Mouse (Mus musculus): ENCODE measurements around the gene Krt35. TPM values are rescaled to one million over a fixed set of nuclear protein-coding genes. Genes with fewer than 3 reads are reported as not detected.

The Krt35 gene
- polyA plus RNA-seq, 1 experiment from 2014 or later = not detected

GRCm38 (mm10) chr11:100112935-100113741 lies 17.1 kb upstream of the Krt35 start:
- H3K4me2 ChIP-seq = no peak overlapping the region
- no peaks in the 10 kb centered on the region for H3K36me3 ChIP-seq
- H3K4me3 ChIP-seq = no peak overlapping the region
- H3K9me3 ChIP-seq (replicated peaks) = no peaks in the 10 kb centered on the region
- 67% methylated on average over 11 of the region's 11 CpGs for WGBS
- no peak overlapping the region for H3K27ac ChIP-seq
- no peaks in the 10 kb centered on the region for H3K4me1 ChIP-seq (replicated peaks)
- no peak overlapping the region for H3K9ac ChIP-seq
- ATAC-seq (replicated peaks; ENCODE audit: insufficient number of reproducible peaks, insufficient read depth, low FRiP score, low read depth) = no peak
- no peaks in the 10 kb centered on the region for H3K27me3 ChIP-seq

GRCm38 (mm10) chr11:100105576-100106122 lies 9.6 kb upstream of the Krt35 start, which contains the start of gene Krt36:
TSS of gene Krt36 (minus strand) at chr11:100105626.
- H3K4me3 ChIP-seq = no peak within 1 kb of the TSS
- no peaks in the 10 kb centered on the region for H3K9me3 ChIP-seq (replicated peaks)
- no peak for ATAC-seq (replicated peaks; ENCODE audit: insufficient number of reproducible peaks, insufficient read depth, low FRiP score, low read depth)
- WGBS = 82% methylated on average over 6 of the region's 6 CpGs
- H3K36me3 ChIP-seq = no peaks in the 10 kb centered on the region
- no peak within 1 kb of the TSS for H3K9ac ChIP-seq
- H3K27me3 ChIP-seq = no peaks in the 10 kb centered on the region
- H3K4me1 ChIP-seq (replicated peaks) = no peaks in the 10 kb centered on the region
- H3K27ac ChIP-seq = no peak within 1 kb of the TSS
- no peak within 1 kb of the TSS for H3K4me2 ChIP-seq

GRCm38 (mm10) chr11:100102693-100103429 lies 6.8 kb upstream of the Krt35 start:
- Histone ChIP-seq H3K9ac (no peak overlapping the region), H3K36me3 (no peaks in the 10 kb centered on the region), H3K4me3 (no peak overlapping the region), H3K4me1 (replicated peaks) (no peaks in the 10 kb centered on the region), H3K27me3 (no peaks in the 10 kb centered on the region), H3K4me2 (no peak overlapping the region), H3K9me3 (replicated peaks) (no peaks in the 10 kb centered on the region), H3K27ac (no peak overlapping the region)
- WGBS = 49% methylated on average over 15 of the region's 15 CpGs
- ATAC-seq (replicated peaks; ENCODE audit: insufficient number of reproducible peaks, insufficient read depth, low FRiP score, low read depth) = no peak

GRCm38 (mm10) chr11:100100391-100100790 lies 4.3 kb upstream of the Krt35 start:
- Histone ChIP-seq H3K4me2 (no peak overlapping the region), H3K36me3 (no peaks in the 10 kb centered on the region), H3K27me3 (no peaks in the 10 kb centered on the region), H3K4me1 (replicated peaks) (no peaks in the 10 kb centered on the region), H3K27ac (no peak overlapping the region), H3K9me3 (replicated peaks) (no peaks in the 10 kb centered on the region), H3K9ac (no peak overlapping the region), H3K4me3 (no peak overlapping the region)
- 85% methylated on average over 4 of the region's 4 CpGs for WGBS
- no peak for ATAC-seq (replicated peaks; ENCODE audit: insufficient number of reproducible peaks, insufficient read depth, low FRiP score, low read depth)

GRCm38 (mm10) chr11:100097819-100098218 lies 1.8 kb upstream of the Krt35 start:
- no peaks in the 10 kb centered on the region for H3K27me3 ChIP-seq
- H3K27ac ChIP-seq = no peak overlapping the region
- no peaks in the 10 kb centered on the region for H3K36me3 ChIP-seq
- no peak overlapping the region for H3K4me2 ChIP-seq
- no peak for ATAC-seq (replicated peaks; ENCODE audit: insufficient number of reproducible peaks, insufficient read depth, low FRiP score, low read depth)
- WGBS = 61% methylated on average over 9 of the region's 9 CpGs
- H3K9ac ChIP-seq = no peak overlapping the region
- no peak overlapping the region for H3K4me3 ChIP-seq
- no peaks in the 10 kb centered on the region for H3K9me3 ChIP-seq (replicated peaks)
- H3K4me1 ChIP-seq (replicated peaks) = no peaks in the 10 kb centered on the region

- Histone ChIP-seq H3K4me2 (no peak overlapping the region), H3K9me3 (replicated peaks) (no peaks in the 10 kb centered on the region), H3K27me3 (no peaks in the 10 kb centered on the region), H3K36me3 (no peaks in the 10 kb centered on the region), H3K4me3 (no peak overlapping the region), H3K4me1 (replicated peaks) (no peaks in the 10 kb centered on the region), H3K27ac (no peak overlapping the region), H3K9ac (no peak overlapping the region)
- 63% methylated on average over 7 of the region's 7 CpGs for WGBS
- ATAC-seq (replicated peaks; ENCODE audit: insufficient number of reproducible peaks, insufficient read depth, low FRiP score, low read depth) = no peak
Observed at GRCm38 (mm10) chr11:100088378-100089025, 7.5 kb downstream of the Krt35 start.

- no peaks in the 10 kb centered on the region for H3K36me3 ChIP-seq
- H3K27me3 ChIP-seq = no peaks in the 10 kb centered on the region
- no peak within 1 kb of the TSS for H3K4me3 ChIP-seq
- 81% methylated on average over 10 of the region's 10 CpGs for WGBS
- no peaks in the 10 kb centered on the region for H3K9me3 ChIP-seq (replicated peaks)
- ATAC-seq (replicated peaks; ENCODE audit: insufficient number of reproducible peaks, insufficient read depth, low FRiP score, low read depth) = no peak
- H3K4me2 ChIP-seq = no peak within 1 kb of the TSS
- no peaks in the 10 kb centered on the region for H3K4me1 ChIP-seq (replicated peaks)
- H3K9ac ChIP-seq = no peak within 1 kb of the TSS
- no peak within 1 kb of the TSS for H3K27ac ChIP-seq
Observed at GRCm38 (mm10) chr11:100087861-100088260, 8.2 kb downstream of the Krt35 start, which contains the start of gene Krt32. TSS of gene Krt32 (minus strand) at chr11:100088226.

- Histone ChIP-seq H3K9ac (no peak overlapping the region), H3K9me3 (replicated peaks) (no peaks in the 10 kb centered on the region), H3K36me3 (no peaks in the 10 kb centered on the region), H3K4me1 (replicated peaks) (no peaks in the 10 kb centered on the region), H3K4me2 (no peak overlapping the region), H3K27ac (no peak overlapping the region), H3K27me3 (no peaks in the 10 kb centered on the region), H3K4me3 (no peak overlapping the region)
- 49% methylated on average over 1 of the region's 1 CpGs for WGBS
- no peak for ATAC-seq (replicated peaks; ENCODE audit: insufficient number of reproducible peaks, insufficient read depth, low FRiP score, low read depth)
Observed at GRCm38 (mm10) chr11:100073873-100074272, 22.2 kb downstream of the Krt35 start.

- Histone ChIP-seq H3K9me3 (replicated peaks) (no peaks in the 10 kb centered on the region), H3K36me3 (no peaks in the 10 kb centered on the region), H3K27me3 (no peaks in the 10 kb centered on the region), H3K27ac (no peak overlapping the region), H3K4me2 (no peak overlapping the region), H3K9ac (no peak overlapping the region), H3K4me3 (no peak overlapping the region), H3K4me1 (replicated peaks) (peaks cover 18% of the 10 kb centered on the region)
- WGBS = 65% methylated on average over 17 of the region's 17 CpGs
- peak; percentile 47; the same call in 1 of the 2 replicates for ATAC-seq (replicated peaks; ENCODE audit: insufficient number of reproducible peaks, insufficient read depth, low FRiP score, low read depth)
Observed at GRCm38 (mm10) chr11:100067293-100068036, 28.6 kb downstream of the Krt35 start.

GRCm38 (mm10) chr11:100066236-100067010 lies 29.6 kb downstream of the Krt35 start:
- Histone ChIP-seq H3K36me3 (no peaks in the 10 kb centered on the region), H3K9ac (no peak overlapping the region), H3K4me1 (replicated peaks) (peaks cover 18% of the 10 kb centered on the region), H3K4me3 (no peak overlapping the region), H3K27me3 (no peaks in the 10 kb centered on the region), H3K9me3 (replicated peaks) (no peaks in the 10 kb centered on the region), H3K27ac (peak overlapping the region; percentile 37; the same call in 1 of the 2 replicates), H3K4me2 (no peak overlapping the region)
- WGBS = 38% methylated on average over 12 of the region's 12 CpGs
- no peak for ATAC-seq (replicated peaks; ENCODE audit: insufficient number of reproducible peaks, insufficient read depth, low FRiP score, low read depth)
